Mouse (Mus musculus) cerebellum, adult 11 months (tissue): Measurements from ENCODE around the gene Il5.

ENCODE experiments used
- DNase-seq: peaks from one replicate; pipeline ENCODE4 v3.0.0; 2022

Gene Il5

DNA sequence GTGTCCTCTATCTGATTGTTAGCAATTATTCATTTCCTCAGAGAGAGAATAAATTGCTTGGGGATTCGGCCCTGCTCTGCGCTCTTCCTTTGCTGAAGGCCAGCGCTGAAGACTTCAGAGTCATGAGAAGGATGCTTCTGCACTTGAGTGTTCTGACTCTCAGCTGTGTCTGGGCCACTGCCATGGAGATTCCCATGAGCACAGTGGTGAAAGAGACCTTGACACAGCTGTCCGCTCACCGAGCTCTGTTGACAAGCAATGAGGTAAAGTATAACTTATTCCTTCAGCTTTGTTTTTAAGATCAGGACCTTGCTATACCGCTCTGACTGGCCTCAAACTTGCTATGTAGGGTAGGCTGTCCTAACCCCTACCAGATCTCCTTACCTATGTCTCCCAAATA is at the start of gene Il5:
Gene Il5 (plus strand): TSS at position 80 of the 400 bp plus-strand sequence.
- no peak for DNase-seq

GRCm38 (mm10) chr11:53671414-53671813 is 49.2 kb upstream of the Il5 start:
- no peak for DNase-seq

GRCm38 (mm10) chr11:53680141-53680540 is 40.5 kb upstream of the Il5 start:
- DNase-seq: no peak

DNA sequence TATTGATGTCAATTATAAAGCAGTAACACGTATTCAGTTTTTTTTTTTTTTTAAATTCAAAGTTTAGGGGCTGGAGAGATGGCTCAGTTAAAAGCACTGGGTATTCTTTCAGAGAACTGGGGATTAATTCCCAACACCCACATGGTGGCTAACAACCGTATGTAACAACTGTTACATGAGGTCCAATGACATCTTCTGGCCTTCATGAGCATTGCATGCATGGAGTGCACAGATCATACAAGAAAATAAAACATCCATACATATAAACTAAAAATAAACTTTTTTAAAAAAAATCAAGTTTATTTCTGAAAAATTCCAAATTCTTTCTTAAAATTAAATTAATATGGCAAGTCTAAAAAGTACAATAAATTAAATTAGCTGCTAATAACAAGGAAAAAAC is 38.9 kb upstream of the Il5 start:
- DNase-seq: no peak

DNA sequence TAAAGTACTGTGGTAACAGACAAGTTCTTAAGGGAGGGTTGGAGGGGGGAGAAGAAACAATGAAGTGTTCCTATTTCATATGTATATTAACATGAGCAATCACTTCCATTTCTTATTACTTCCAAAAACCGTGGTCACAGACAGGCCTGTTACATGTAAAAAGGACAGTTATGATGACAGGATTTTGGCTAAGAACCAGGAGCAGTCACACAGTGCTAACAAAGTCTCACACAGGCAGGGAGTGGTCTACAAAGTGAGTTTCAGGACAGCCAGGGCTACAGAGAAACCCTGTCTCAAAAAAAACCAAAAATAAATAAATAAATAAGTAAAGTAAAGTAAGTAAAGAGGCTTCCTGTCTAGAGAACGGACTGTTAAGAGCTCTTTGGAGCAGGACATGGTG is 38.4 kb upstream of the Il5 start:
- DNase-seq: no peak

GRCm38 (mm10) chr11:53682994-53683530 is 37.5 kb upstream of the Il5 start:
- DNase-seq: no peak

DNA sequence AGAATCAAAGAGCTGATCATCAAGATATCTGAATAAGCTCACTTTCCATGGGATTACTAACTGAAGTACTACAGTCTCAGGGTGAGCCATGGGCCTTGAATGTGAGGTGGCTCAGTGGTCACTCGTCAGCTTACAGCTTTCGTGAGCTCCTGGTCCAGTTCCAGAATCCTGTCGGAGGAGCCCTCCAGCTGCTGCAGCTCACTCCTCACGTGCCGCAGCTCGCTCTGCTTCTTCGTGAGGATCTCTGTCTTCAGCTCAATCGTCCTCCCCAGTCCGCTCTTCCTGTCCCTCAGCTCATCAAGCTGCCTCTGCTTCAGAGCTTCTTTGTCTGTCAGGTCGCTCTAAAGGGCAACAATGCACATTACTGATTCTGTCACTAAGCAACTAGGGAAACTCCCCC is 28.6 kb upstream of the Il5 start:
- DNase-seq: no peak

GRCm38 (mm10) chr11:53698521-53698920 is 22.1 kb upstream of the Il5 start:
- no peak for DNase-seq

DNA sequence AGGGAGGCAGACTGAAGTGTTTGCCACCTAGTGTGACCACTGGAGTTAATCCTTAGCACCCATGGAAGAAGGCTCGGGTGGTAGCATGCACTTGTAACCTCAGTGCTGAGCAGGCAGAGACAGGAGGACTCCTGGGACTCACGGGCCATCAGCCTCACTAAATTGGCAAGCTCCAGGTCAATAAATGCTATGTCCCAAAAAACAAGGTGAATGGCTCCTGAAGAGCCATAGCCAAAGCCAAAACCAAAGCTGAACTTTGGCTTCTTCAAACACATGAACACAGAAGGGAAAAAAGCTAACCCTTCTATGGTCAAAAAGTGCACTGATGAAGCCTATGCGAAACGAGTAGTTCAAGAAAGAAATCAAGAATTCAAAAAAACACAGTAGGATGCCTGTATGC is 21.2 kb upstream of the Il5 start:
- DNase-seq: no peak

DNA sequence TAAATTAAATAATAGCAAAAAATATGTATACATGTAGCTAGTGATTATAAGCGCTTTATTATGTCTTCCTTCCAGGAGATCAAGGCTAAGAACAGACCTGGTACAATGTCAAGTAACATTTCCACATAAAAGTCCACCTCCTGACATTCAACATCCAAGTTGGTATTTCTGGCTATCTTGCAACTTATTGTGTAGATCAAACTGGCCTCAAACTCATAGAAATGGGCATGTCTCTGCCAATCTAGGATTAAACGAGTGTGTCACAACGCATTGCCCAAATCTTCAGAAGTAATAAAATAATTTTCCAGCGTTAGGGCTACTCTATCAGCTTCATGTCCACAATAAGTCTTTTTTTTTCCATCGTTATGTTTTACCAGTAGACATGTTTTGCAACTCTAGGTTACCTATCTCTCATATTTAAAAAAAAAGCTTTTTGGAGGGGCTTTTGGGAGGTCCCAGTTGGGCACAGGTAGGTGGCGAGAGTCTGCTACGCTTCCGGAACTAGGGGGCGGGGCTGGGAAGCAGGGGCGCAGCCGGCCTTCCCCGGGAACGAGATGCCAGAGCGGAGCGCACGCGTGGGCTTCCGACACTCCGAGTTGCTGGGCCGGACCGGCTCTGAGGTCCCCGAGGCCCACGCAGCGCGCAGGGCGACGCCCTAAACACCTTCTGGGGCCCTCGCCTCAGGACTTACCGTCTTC is 14.2 kb upstream of the Il5 start:
- peak; percentile 7 for DNase-seq

DNA sequence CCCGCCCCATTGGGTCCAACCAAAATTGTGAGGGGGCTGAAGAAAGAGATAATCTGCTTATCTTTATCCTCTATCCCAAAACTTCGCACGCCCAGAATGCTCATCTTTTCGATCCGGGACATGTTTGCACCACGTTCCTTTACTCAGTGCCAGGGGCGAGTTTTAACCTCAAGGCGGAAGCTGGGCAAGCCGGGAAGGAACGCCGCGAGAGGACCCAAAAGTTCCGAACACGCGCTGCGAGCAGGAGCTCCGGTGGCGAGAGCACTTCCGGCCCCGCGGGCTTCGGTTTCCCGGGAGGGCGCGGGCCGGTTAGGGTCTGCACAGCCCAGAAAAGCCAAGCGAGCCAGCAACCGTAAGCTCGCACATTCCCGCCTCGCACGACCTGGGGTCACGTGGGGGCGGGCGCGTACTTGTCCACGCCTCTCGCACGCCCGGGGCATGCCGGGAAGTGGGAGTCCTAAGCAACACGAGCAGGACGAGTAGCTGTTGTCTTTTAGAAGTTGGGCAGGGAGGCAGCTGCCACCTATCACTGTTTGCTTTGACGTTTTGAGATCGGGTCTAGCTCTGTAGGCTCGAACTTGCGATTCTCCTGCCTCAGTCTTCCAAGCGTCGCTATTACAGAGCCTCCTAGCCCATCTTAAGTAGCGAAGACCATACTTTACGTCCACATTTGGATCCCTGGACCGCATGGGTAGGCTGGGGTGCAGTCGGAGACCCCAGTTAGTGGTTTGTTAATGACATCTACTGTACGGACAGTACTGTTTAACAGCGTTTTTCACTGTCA is 13.5 kb upstream of the Il5 start, which contains the start of gene Rad50:
Gene Rad50 (minus strand): TSS at position 386 of the 784 bp plus-strand sequence.
- peak; percentile 76 for DNase-seq

DNA sequence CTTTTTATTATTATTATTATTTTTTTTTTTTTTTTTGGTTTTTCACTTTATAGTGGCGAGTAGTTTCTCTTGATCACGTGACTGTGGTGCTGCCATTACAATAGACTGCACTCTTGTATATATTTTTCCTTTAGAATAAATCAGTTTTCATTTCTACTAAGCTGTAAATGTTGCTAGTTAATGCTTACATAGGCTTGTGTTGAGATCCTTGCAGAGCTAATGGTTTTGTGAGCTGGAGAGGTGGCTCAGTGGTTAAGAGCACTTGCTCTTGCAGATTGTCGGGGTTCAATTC is 12.9 kb upstream of the Il5 start:
- DNase-seq: no peak

DNA sequence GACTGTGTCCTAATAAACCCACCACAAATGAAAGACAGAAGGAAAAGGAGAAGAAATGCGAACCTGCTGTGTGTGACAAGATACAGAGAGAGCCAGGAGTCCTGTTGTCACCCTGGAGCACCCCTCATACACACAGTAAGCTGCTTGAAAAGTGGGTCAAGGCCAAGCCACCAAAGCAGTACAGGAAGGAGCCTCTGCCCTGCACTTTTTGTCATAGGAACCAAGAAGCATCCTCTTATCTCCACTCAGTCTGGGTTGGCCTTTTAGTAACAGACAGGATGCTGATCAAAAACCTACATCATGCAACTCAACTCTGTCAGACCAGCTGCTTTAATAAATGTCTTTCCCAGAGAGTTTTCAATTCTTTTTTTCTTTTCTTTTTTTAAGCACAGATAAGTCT is 893 bp upstream of the Il5 start:
- no peak for DNase-seq

DNA sequence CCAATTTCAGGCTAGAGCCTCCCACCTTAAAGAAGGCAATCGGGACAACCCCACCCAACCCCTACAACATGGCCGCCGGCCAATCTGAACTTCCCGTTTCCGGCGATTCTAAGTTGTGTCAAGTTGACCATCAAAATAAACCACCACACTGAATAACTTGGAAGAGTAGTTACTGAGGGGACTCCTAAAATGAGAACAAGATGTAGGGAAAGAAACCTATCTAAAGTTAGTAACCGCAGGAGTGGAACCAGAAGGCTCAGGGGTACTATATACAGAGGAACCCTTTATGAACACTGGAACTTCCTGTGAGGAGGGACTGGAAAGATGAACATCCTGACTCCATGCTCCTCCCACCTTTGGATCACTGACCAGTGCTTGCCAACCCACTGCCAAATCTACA is 10.9 kb downstream of the Il5 start:
- no peak for DNase-seq

DNA sequence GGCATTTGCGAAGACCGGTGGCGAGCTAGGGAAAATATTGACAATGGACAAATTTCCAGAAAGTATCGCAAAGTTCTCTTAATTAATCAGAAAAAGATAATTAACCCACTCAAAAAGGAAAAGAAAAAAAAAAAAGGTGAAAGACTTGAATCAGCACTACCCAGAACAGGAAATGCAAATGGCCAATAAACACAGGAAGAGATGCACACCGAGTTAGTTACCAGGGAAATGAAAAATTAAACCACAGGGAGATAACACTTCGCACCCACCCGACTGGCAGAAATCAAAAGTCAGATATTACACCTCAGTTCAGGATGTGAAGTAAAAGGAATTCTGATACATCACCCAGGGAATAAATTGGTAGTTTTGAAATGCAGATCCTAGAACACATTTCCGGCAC is 11.7 kb downstream of the Il5 start:
- no peak for DNase-seq

DNA sequence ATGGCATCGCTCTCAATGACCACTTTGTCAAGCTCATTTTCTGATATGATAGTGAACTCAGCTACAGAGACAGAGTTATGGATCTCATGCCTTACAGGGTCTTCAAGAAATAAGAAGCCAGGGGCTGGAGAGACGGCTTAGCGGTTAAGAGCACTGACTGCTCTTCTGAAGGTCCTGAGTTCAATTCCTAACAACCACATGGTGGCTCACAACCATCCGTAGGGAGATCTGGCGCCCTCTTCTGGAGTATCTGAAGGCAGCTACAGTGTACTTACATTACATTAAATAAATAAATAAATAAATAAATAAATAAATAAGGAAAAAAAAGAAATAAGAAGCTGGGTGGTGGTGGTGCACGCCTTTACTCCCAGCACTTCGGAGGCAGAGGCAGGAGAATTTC is 13.2 kb downstream of the Il5 start:
- DNase-seq: no peak

DNA sequence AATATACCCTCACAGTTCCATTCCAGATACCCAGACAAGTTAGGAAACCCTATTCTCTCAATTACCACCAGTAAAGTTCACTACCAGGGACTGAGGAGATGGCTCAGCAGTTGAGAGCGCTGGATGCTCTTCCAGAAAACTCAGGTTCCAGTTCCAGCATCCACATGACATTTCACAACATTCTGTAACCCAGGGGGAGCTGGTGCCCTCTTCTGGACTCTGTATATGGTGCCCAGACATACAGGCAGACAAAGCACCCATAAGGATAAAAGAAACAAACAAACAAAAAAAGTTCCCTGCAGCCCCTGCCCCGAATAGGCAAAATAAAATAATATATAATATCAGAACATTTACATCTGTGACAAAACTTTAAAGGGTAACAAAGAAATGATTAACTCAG is 13.8 kb downstream of the Il5 start:
- no peak for DNase-seq

GRCm38 (mm10) chr11:53734970-53735681 is 14.5 kb downstream of the Il5 start:
- no peak for DNase-seq

GRCm38 (mm10) chr11:53735682-53736245 is 15.2 kb downstream of the Il5 start:
- peak; percentile 60 for DNase-seq

GRCm38 (mm10) chr11:53736771-53737572 is 16.4 kb downstream of the Il5 start:
- peak; percentile 34 for DNase-seq

DNA sequence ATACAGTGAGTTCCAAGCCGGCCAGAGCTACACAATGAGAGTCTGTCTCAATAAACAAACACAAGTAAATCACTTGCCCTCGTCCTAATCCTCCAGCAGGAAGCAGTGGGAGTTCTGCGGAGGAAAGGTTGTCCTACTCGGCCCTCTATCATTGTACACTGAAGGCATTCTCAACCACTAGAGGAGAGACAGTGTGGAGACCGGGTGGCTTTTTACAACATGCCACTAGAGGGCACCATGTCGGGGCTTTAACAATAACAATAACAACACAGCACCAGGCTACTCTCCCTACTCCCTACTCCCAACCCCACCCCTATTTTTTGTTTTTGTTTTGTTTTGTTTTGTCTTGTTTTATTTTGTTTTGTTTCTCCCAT is 17.0 kb downstream of the Il5 start:
- peak; percentile 32 for DNase-seq

DNA sequence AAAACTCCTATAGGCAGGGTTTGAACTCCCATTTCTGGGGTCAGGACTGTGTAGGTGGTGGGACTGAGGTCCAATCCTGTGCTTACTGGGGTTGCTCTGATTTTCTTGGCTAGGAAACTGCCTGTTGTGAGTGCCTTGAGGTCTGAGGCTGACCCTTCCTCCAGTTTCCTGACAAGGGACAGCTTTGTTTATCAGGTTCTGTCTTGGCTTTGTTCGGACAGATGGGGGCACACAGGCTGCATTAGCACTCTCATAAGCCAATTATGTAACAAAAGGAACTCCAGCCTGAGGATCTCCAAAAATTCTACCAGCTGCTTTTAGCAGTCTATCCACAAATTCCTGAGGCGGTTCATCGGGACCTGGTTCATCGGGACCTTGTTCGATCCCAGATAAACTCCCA is 21.8 kb downstream of the Il5 start:
- no peak for DNase-seq

DNA sequence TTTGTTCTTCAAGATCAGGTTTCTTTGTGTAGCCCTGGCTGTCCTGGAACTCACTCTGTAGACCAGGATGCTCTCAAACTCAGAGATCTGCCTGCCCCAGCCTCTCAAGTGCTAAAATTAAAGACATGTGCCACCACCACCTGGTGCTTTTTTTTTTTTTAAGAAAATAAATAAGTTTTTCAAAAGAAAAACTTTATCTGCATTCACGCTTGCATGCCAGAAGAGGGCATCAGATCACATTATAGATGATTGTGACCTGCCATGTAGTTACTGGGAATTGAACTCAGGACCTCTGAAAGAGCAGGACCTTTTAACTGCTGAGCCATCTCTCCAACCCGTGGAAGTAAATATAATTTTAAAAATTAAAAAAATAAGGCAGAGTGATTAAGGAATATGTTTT is 24.7 kb downstream of the Il5 start:
- DNase-seq: no peak
